In genomic region chr9:104203851-104204250, GRCm38 (mm10) we compare ENCODE assay signal across 9 mouse cellular contexts. TPM values are rescaled to one million over a fixed set of nuclear protein-coding genes. Genes with fewer than 3 reads are reported as not detected.
A peak's percentile ranks its signal among the peaks of the same experiment; 100 is the strongest.
DNase-seq lines count a peak whose midpoint lies in the region; ATAC-seq and TF ChIP-seq lines count a peak whose summit lies in the region.
"Had no signal": no experiment of that assay in that cellular context is flagged by ENCODE, and none has a peak within 500 bp of the region (broad histone marks: within the 10 kb centered on the region; RNA-seq: fewer than 3 reads in every experiment).

No protein-coding gene starts in this region.

- no peak for ATAC-seq in forebrain, embryonic 15.5 days (replicated peaks)
- 0 out of 2 replicates have a peak, but pooled peaks have one; percentile 49 for ATAC-seq in liver, postnatal 0 days

- TF ChIP-seq EP300 in liver, postnatal 0 days (IDR thresholded peaks at IDR 0.05; ENCODE audit: low read depth): no peak

- TF ChIP-seq CTCF in liver, postnatal 0 days (IDR thresholded peaks at IDR 0.05; ENCODE audit: low read depth): peak; percentile 74

- peaks cover 8% of the 10 kb centered on the region; the same call in 1 of the 2 replicates for H3K4me1 ChIP-seq in forebrain, embryonic 10.5 days
- no peaks in the 10 kb centered on the region for H3K4me1 ChIP-seq in forebrain, embryonic 15.5 days
- no peaks in the 10 kb centered on the region for H3K4me1 ChIP-seq in liver, postnatal 0 days (ENCODE audit: insufficient read depth)
- H3K4me1 ChIP-seq: limb, embryonic 13.5 days had no signal

- no peaks in the 10 kb centered on the region for H3K27me3 ChIP-seq in forebrain, embryonic 10.5 days (ENCODE audit: poor library complexity, severe bottlenecking)
- H3K27me3 ChIP-seq in forebrain, embryonic 15.5 days: no peaks in the 10 kb centered on the region
- H3K27me3 ChIP-seq in liver, postnatal 0 days (ENCODE audit: insufficient read depth, low read length): no peaks in the 10 kb centered on the region
- H3K27me3 ChIP-seq: limb, embryonic 13.5 days had no signal

- no peak overlapping the region for H3K27ac ChIP-seq in forebrain, embryonic 10.5 days
- no peak overlapping the region for H3K27ac ChIP-seq in forebrain, embryonic 15.5 days (replicated peaks)
- no peak overlapping the region for H3K27ac ChIP-seq in liver, postnatal 0 days (ENCODE audit: low read depth)
- H3K27ac ChIP-seq: limb, embryonic 13.5 days had no signal

- no peak overlapping the region for H3K9ac ChIP-seq in forebrain, embryonic 15.5 days (replicated peaks)
- no peak overlapping the region for H3K9ac ChIP-seq in liver, postnatal 0 days (replicated peaks)
- H3K9ac ChIP-seq: limb, embryonic 13.5 days had no signal

- no peak overlapping the region for H3K4me3 ChIP-seq in forebrain, embryonic 10.5 days
- no peak overlapping the region for H3K4me3 ChIP-seq in forebrain, embryonic 15.5 days
- no peak overlapping the region for H3K4me3 ChIP-seq in liver, postnatal 0 days (ENCODE audit: low read depth, low read length)
- H3K4me3 ChIP-seq: limb, embryonic 13.5 days had no signal

- DNase-seq in forebrain, embryonic 10.5 days (ENCODE audit: extremely low spot score, low spot score): peak; percentile 44
- DNase-seq in urinary bladder, postnatal 25 days (ENCODE audit: low spot score): peak; percentile 18
- no peak for DNase-seq in urinary bladder, postnatal 4 days (ENCODE audit: low spot score in 2 of 2)
- peak; percentile 28 for DNase-seq in embryo, embryonic 9.5 days (ENCODE audit: extremely low spot score)
- DNase-seq in kidney, adult 8-10 months: peak; percentile 29 to 76
- DNase-seq in liver, postnatal 0 days: peak; percentile 58
- peak; percentile 14 for DNase-seq in spleen, adult 12 weeks (ENCODE audit: low spot score)

- no peaks in the 10 kb centered on the region for H3K9me3 ChIP-seq in forebrain, embryonic 10.5 days
- H3K9me3 ChIP-seq in forebrain, embryonic 15.5 days: no peaks in the 10 kb centered on the region
- no peaks in the 10 kb centered on the region for H3K9me3 ChIP-seq in liver, postnatal 0 days (ENCODE audit: low read length)
- H3K9me3 ChIP-seq: limb, embryonic 13.5 days had no signal

- WGBS in forebrain, embryonic 10.5 days: 93% methylated on average over 3 of the region's 3 CpGs
- WGBS in forebrain, embryonic 15.5 days: 91% methylated on average over 3 of the region's 3 CpGs
- WGBS in liver, postnatal 0 days (ENCODE audit: insufficient replicate concordance): 90% methylated on average over 3 of the region's 3 CpGs

- H3K36me3 ChIP-seq in forebrain, embryonic 10.5 days (replicated peaks): peaks cover 92% of the 10 kb centered on the region
- H3K36me3 ChIP-seq in forebrain, embryonic 15.5 days: peaks cover 71% of the 10 kb centered on the region
- peaks cover 71% of the 10 kb centered on the region for H3K36me3 ChIP-seq in liver, postnatal 0 days (replicated peaks; ENCODE audit: insufficient read depth, low read length)

- no peak overlapping the region for H3K4me2 ChIP-seq in forebrain, embryonic 15.5 days (replicated peaks)
- H3K4me2 ChIP-seq in liver, postnatal 0 days (ENCODE audit: low read depth, low read length): no peak overlapping the region
- H3K4me2 ChIP-seq: limb, embryonic 13.5 days had no signal

RNA-seq across cellular contexts. Expression of gene Dnajc13, which starts 58.9 kb away (rescaled TPM):
- polyA plus RNA-seq in forebrain, embryonic 10.5 days (2016; fragmentation: Nextera tagmentation; extraction: Ambion mirVana): 18.9 and 20.5 TPM in 2 replicates
- polyA plus RNA-seq in forebrain, embryonic 15.5 days (2015; fragmentation: Nextera tagmentation; extraction: Ambion mirVana): 16.7 and 22.7 TPM in 2 replicates
- polyA plus RNA-seq in liver, postnatal 0 days (2015; fragmentation: Nextera tagmentation; extraction: Ambion mirVana): 5.4 and 5.8 TPM in 2 replicates

Comparison
In these comparisons a context has a peak if more than half of its experiments do, and no peak if none do; other contexts are left out.
1. DNase-seq: peak in forebrain, embryonic 10.5 days (single experiment), urinary bladder, postnatal 25 days (single experiment), embryo, embryonic 9.5 days (single experiment), kidney, adult 8-10 months (2 of 2), liver, postnatal 0 days (single experiment) and spleen, adult 12 weeks (single experiment); none in urinary bladder, postnatal 4 days (0 of 2).